Mouse (Mus musculus): ENCODE measurements at regions not wholly inside any gene's neighbourhood (a gene's known extent, or its start where the extent isn't known, plus 50 kb on each side); places are given as distances from the start of the nearest gene placed in this dataset.
A peak's percentile ranks its signal among the peaks of the same experiment; 100 is the strongest.

DNA sequence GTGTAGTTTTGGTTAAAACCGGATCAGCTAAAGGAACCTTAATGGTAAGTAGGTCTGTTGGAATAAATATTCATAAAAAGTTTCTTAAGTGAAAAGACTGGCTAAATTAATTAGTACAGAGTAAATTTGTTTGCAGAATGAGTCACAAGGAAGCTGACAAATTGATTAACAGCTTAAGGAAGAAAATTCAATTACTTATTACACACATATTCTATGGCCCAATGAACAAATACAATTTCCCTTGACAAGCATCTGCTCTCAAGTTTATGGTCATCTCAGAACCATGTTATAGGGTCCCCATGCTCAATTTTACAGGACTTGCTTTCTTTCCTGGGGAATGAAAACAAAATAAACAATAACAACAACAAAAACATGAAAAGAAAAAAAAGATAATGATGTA, 231.4 kb upstream of the Frg1 start:
- DNase-seq (ENCODE audit: low read depth) = no peak

GRCm38 (mm10) chr8:41644626-41645025, 227.8 kb upstream of the Frg1 start:
- no peak for DNase-seq (ENCODE audit: low read depth)

DNA sequence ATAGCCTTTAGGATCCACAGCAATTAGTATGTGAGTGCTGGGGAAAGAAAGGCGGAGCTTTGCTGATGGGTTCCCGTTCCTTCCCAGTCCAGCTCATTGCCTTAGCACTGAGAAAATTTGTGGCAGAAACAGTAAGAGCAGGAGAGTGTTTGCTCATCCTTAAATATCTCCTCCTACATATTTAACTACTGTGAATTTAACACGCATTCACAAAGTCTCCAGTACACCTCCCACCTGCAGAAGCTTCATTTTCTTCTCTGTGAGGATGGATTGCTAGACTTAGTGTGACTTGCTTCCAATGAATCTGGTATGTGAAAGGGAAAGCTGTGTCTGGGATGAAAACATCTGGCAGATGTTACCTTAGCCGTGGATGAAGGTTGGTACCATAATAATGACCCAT, 207.0 kb upstream of the Frg1 start:
- no peak for DNase-seq (ENCODE audit: low read depth)

GRCm38 (mm10) chr8:41600255-41600654, 183.4 kb upstream of the Frg1 start:
- DNase-seq (ENCODE audit: low read depth) = no peak

DNA sequence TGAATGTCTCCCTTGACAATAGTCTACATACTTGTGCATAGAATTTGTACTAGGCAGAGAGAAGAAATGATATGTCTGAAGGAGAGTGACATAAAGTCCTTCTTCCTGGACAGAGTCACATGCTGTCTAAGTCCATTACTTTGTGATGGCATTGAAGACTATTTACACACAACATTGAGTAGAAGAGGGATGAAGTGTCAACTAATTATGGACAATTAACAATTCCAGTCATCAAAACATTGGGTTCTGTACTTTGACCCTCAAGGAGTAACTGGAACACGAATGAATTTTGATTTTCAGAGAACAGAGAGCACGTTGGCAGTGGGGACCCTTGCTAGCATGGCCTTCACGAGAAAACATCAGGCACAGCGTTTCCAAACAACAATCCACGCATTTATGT, 177.6 kb upstream of the Frg1 start:
- no peak for DNase-seq (ENCODE audit: low read depth)

GRCm38 (mm10) chr8:41593666-41594042, 176.8 kb upstream of the Frg1 start:
- no peak for DNase-seq (ENCODE audit: low read depth)

GRCm38 (mm10) chr8:41592741-41593665, 176.1 kb upstream of the Frg1 start:
- DNase-seq (ENCODE audit: low read depth) = no peak

DNA sequence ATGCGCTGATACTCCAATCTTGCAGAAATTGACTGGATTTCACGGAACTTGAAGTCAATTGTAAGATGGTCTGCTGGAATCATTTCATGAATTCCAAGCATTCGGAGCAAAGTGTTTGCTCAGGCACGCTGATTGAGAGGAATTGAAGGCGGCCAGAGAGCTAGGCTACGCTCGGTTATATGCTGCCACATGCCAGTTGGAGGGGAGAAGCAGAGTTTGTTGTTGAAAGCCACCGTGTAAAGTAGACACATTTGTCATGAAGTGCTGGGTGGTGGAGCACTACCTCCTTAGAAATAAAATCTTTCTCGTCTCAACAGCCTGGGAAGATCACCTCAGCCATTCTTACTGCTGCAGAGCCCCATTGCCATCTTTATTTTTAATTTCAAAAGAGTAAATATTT, 175.3 kb upstream of the Frg1 start:
- no peak for DNase-seq (ENCODE audit: low read depth)

GRCm38 (mm10) chr8:41588157-41588556, 171.3 kb upstream of the Frg1 start:
- DNase-seq (ENCODE audit: low read depth) = no peak

DNA sequence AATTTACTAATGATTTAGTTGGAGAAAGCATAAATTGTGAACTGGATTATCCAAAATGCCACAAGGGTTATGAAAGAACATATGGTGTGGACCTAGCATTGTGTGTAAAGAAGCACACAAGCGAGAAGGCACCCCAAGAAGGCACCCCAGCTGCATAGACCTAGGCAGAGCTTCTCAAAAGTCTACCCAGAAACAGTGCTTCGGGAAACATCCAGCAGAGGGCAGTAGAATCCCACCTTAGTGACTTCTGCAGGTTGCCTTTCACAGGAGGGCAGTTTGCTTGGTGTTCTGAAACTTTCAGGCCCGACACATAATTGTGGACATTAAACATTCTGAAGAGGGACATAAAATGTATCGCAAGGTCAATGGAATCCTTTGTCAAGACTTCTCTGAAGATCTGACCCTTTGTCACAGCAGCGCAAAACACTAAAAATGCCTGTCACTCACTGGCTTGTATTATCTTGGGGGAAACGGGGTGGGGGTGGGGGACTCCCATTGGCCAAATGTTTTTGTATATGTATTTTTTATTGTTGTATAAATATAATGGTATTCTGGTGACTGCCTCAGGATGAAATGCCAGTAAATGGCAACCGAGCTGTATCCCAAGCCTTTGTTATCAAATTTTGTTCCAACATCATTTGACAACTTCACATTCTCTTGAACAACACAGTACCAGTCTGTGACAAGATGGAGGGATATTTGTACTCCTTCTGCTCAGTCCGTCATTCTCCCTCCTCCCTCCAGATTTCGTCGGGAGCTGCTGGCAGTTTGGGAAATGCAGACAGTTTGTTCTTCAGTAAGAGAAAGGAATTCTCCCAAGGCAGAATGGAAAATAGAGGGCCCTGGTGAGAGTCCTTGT, 156.4 kb upstream of the Frg1 start:
- peak; percentile 53 for DNase-seq (ENCODE audit: low read depth)

- DNase-seq (ENCODE audit: low read depth) = no peak
These were observed 153.7 kb upstream of the Frg1 start for GRCm38 (mm10) chr8:41570566-41570965.

DNA sequence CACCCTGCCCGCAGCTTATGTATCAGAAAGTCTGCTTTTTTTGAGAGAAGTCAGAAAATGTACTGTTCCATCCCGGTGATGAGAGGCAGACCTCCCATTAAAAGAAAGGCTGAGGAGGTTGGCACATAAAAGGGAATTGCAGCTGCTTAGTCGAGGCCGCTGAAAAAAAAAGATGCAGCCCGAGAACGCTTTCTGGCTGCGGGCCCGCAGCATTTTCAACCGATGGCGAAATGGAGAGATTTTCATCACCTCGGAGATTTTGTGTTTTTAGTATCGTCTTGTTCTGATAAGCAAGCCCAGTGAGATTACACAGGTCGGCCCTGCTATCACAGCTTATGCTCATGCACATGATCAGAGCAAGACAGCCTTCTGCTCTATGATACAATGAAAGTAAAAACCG, 145.1 kb upstream of the Frg1 start:
- no peak for DNase-seq (ENCODE audit: low read depth)

GRCm38 (mm10) chr8:41556819-41557218, 139.9 kb upstream of the Frg1 start:
- no peak for DNase-seq (ENCODE audit: low read depth)

DNA sequence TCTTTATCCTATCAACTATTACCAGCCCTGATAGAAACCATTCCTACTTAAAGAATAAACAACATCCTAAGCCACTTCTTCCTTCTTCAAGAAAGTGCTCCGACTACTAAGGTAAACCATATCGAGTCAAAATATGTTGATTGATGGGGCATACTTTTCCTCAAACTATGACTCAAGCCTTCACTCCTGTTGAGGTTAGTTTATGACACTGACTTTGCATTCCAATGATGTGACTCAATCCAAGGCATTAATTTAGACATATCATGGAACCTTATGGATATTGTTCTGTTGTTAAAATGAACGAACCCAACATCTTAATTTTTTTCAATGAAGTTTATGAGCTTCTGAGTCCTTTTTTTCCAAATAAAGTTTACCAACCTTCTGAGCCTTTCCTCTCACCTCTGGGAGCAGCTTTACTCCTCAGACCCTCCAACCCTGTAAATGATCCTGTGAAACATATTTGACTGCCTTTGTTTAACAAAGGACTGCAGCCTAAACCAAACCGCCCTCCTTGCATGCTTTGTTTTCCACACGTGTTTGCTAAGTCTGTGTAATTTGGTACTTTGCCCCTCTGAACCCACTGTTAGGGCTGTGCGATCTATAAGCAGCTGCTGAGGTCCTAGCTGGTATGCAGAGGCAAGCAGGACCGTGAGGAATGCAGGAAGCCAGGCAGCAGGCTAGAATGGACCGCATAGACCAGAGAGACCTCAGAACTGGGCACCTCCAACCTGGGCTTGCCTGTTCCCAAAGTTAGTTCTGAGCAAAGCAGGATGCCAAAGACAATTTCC, 136.1 kb upstream of the Frg1 start:
- no peak for DNase-seq (ENCODE audit: low read depth)

GRCm38 (mm10) chr8:41551925-41552414, 135.1 kb upstream of the Frg1 start:
- no peak for DNase-seq (ENCODE audit: low read depth)

- no peak for DNase-seq (ENCODE audit: low read depth)
These were observed 133.2 kb upstream of the Frg1 start for GRCm38 (mm10) chr8:41550095-41550420.

DNA sequence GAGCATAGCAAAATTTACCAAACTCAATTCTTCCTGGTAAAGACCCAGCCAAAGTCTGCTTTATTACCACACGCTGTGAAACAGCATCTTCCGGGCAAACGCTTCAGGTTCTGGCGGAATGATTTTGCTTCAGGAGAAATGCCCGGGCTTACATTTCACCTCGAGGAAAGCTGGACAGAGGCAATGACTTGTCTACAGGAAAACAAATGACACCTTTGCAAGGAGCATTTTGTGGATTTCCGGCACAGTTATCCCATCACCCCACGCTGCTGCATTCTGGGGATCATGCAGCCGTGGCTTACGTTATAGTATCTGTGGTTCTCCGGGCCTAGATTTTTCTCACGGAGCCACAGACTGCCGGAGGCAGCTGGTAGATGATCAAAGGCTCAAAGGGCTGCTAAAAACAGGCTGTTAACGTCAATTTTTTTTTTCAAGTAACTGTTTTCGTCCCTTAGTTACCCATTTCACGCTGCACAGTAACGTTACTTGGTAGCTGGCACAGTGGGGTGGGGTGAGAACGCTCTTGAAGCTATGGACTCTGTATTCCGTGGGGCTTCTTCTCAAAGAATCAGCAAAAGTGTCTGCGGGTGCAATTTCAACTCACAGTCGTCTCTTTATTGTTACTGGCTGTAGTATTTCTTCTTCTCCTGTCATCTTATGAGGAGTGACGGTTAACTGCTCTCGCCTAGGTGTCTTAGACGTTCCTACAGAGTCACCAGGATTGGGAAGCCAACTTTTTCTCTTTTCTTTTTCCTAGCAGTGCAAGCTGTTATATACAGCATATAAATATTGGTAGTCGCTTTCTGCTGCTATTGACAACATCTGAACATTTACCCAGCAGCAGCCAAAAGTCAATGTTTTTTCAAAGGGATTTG, 132.6 kb upstream of the Frg1 start:
- no peak for DNase-seq (ENCODE audit: low read depth)

GRCm38 (mm10) chr8:41547730-41548368, 131.0 kb upstream of the Frg1 start:
- no peak for DNase-seq (ENCODE audit: low read depth)

DNA sequence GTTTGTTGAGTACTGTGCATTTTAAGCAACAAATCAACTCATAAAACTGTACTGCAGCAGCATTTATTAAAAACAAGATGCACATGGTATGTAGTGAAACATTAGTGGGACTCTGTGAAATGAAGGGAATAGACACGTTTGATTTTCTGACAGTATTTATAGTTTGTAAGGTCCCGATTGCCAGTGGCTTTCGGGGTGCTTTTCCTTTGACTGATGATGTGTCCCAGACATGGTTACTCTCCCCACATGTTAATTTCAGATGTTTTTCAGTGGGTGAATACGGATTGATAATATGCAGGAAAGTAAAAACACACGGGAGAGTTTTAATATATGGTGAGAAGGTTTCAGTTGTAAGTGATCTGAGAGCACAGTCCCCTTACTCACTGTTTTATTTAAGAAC, 115.3 kb upstream of the Frg1 start:
- DNase-seq (ENCODE audit: low read depth) = no peak

DNA sequence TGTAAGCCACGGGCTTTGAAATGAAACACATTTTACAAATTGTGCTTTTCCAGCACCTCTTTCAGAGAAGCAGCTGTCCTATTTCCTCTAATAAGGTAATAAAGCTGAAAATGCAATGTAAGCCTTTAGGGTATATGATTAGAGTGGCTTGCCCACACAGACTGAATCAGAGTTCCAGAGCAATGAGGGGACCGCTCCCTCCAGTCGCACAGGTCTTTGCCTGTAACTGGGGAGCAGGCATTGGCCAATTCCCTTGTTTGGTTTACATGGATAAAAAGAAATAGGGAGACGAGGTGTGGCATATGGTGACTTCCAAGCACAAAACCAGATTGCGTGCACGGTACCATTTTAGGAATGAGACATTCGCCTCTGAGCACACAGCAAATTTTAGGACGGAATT, 112.7 kb upstream of the Frg1 start:
- no peak for DNase-seq (ENCODE audit: low read depth)

GRCm38 (mm10) chr8:41526283-41526682, 109.4 kb upstream of the Frg1 start:
- no peak for DNase-seq (ENCODE audit: low read depth)

Measured in fibroblast of lung, adult 2 months (primary cell).